Mouse (Mus musculus) MEL (cell line): ENCODE results near the gene Cyp26a1.

ENCODE experiments used
- CTCF ChIP-seq, 3 experiments: IDR thresholded peaks in 2 of 3; conservative IDR thresholded peaks in 1 of 3; 2 replicates each; pipeline ENCODE4 v1.5.1; 2011 to 2012; ENCODE audit warnings: low read length in 3 of 3, low read depth in 2 of 3, mild to moderate bottlenecking in 2 of 3, improper control_type of control experiment in 1 of 3, inconsistent platforms in 1 of 3, mixed read lengths in 1 of 3, moderate library complexity in 1 of 3; ENCODE audit not compliant: control insufficient read depth in 1 of 3, insufficient read depth in 1 of 3, poor library complexity in 1 of 3, severe bottlenecking in 1 of 3
- EP300 ChIP-seq, 2 experiments: IDR thresholded peaks; 2 replicates each; pipeline ENCODE4 v1.6.1; 2011; ENCODE audit warnings: improper control_type of control experiment in 2 of 2, low read length in 2 of 2, low read depth in 1 of 2, mild to moderate bottlenecking in 1 of 2
- MAFK ChIP-seq: IDR thresholded peaks from 2 replicates; pipeline ENCODE4 v1.6.1; 2011; ENCODE audit warnings: low read depth, mild to moderate bottlenecking, low read length, improper control_type of control experiment, borderline replicate concordance
- NRF1 ChIP-seq: IDR thresholded peaks from 2 replicates; pipeline ENCODE4 v1.6.1; 2014; ENCODE audit warnings: low read depth, mild to moderate bottlenecking, inconsistent platforms, low read length, improper control_type of control experiment, moderate library complexity; ENCODE audit not compliant: poor library complexity, insufficient read depth, severe bottlenecking

DNA sequence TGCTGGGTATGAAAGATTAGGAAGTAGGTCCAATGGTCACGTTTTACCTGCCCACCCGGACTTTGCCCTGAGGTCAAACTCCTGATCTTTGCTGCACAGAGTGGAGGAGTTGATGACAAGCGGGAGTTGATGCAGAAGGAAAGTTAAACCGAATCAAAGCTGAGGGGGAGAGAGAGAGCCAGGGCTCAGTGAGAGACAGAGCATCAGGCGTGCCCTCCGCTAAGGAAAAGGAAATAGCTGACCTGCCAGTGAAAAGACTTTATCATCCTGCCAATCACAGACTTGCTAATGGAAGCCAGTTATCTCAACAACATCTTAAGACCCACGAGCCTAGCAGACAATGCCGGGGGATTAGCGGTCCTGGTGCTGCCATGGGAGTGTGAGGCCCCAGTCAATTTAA is 41.2 kb upstream of the Cyp26a1 start:
- TF ChIP-seq EP300 (IDR thresholded peaks at IDR 0.05; ENCODE audit: low read depth in 1 of 2, low read length in 2 of 2) (no peak), MAFK (no peak), CTCF (IDR thresholded peaks at IDR 0.05 in 2 of 3, conservative IDR thresholded peaks at IDR 0.05 in 1 of 3; ENCODE audit: control insufficient read depth in 1 of 3, insufficient read depth in 1 of 3, low read depth in 2 of 3, low read length in 3 of 3, poor library complexity in 1 of 3, severe bottlenecking in 1 of 3) (no peak), NRF1 (no peak)
